Mouse (Mus musculus): ENCODE data around the gene Ube2cbp. TPM values are rescaled to one million over a fixed set of nuclear protein-coding genes. Genes with fewer than 3 reads are reported as not detected.

Ube2cbp gene
- polyA plus RNA-seq (2014; fragmentation: Nextera tagmentation; extraction: Ambion mirVana), result 5.9 and 7.3 TPM in 2 replicates

DNA sequence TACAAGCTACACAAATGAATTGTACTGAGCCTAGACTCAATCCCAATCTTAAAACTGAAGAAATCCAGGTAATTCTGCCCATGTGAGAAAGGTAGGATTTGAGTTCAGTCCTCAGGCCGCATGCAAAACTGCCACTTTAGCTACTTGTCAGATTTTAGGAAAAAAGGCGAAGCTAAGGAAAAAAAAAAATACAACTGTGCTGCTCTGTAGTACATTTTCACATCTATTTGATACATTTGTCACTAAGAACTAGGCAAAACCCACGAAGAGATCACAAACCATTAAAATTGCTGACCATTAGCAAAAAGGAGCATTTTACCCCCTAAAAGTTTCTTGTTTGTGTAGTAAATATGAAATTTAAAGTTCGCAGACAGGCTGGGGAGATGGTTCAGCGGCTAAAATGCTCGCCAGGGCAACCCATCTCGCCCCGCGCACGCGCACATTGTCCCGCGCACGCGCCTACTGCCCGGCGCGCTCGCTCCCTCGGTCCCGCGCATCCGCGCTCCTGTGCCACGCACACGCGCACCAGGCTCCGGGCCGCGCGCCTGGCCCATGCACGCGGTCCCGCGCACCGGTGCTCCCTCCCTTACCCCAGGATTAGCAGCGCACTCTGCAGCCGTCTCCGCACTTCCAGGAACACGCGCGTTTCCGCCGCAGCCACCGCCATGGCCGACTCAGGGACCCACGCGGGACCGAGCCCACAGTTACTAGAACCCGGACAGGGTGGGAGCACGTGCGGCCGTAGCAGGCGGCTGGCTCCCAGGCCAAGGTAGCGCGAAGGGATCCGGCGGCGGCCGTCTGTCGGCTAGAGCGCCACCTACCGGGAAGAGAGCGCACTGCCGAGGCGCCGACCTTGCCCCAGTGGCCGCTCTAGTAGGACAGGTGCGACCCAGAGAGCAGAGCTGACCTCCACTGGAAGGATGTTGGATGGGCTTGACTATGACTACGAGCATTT is at the start of gene Ube2cbp:
Gene Ube2cbp, minus strand, starts transcription at position 800 of the 955 bp plus-strand sequence.
- Histone ChIP-seq H3K4me2 (ENCODE audit: low read depth, low read length) (peak within 1 kb of the TSS; percentile 63), H3K9ac (replicated peaks; ENCODE audit: low read length) (peak within 1 kb of the TSS; percentile 89), H3K27ac (replicated peaks; ENCODE audit: low read depth, low read length) (peak within 1 kb of the TSS; percentile 47; the same call in 1 of the 2 replicates), H3K4me3 (ENCODE audit: low read depth, low read length) (peak within 1 kb of the TSS; percentile 68), H3K27me3 (ENCODE audit: control insufficient read depth, insufficient read depth, low read length) (peaks cover 2% of the 10 kb centered on the region; the same call in 1 of the 2 replicates), H3K9me3 (replicated peaks; ENCODE audit: control insufficient read depth, low read length) (no peaks in the 10 kb centered on the region), H3K4me1 (ENCODE audit: control insufficient read depth, insufficient read depth, low read length) (no peaks in the 10 kb centered on the region), H3K36me3 (replicated peaks; ENCODE audit: control insufficient read depth, insufficient read depth, low read depth, low read length) (no peaks in the 10 kb centered on the region)
- DNase-seq (ENCODE audit: low spot score), result peak; percentile 86
- peak; percentile 88 for ATAC-seq (replicated peaks; ENCODE audit: insufficient number of reproducible peaks, low FRiP score, low TSS enrichment, low read depth)
- 2% methylated on average over 70 of the region's 70 CpGs for WGBS

DNA sequence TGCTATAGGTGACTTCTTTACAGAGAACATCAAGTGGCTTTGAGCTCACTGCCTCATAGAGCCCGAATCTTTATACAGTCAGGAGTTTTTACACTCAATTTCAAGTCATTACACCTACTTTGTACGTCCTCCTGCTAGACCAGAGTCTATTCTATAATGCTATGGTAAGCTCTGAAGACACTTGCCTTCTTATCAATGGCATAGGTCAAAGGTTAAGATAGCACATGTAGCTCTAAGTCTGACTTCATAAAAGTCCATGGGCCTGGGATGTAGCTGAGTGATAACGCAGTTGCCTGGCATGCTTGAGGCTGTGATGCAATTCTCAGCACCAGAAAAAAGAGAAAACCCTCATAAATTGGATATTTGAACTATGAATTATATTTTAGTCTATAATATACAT is 49.6 kb upstream of the Ube2cbp start:
- ATAC-seq (replicated peaks; ENCODE audit: insufficient number of reproducible peaks, low FRiP score, low TSS enrichment, low read depth), result no peak
- Histone ChIP-seq H3K27me3 (ENCODE audit: control insufficient read depth, insufficient read depth, low read length) (no peaks in the 10 kb centered on the region), H3K27ac (replicated peaks; ENCODE audit: low read depth, low read length) (no peak overlapping the region), H3K9me3 (replicated peaks; ENCODE audit: control insufficient read depth, low read length) (no peaks in the 10 kb centered on the region), H3K4me2 (ENCODE audit: low read depth, low read length) (no peak overlapping the region), H3K9ac (replicated peaks; ENCODE audit: low read length) (no peak overlapping the region), H3K4me3 (ENCODE audit: low read depth, low read length) (no peak overlapping the region), H3K36me3 (replicated peaks; ENCODE audit: control insufficient read depth, insufficient read depth, low read depth, low read length) (no peaks in the 10 kb centered on the region; the same call in 1 of the 2 replicates), H3K4me1 (ENCODE audit: control insufficient read depth, insufficient read depth, low read length) (no peaks in the 10 kb centered on the region)
- DNase-seq (ENCODE audit: low spot score), result no peak
- WGBS, result 87% methylated on average over 3 of the region's 3 CpGs

DNA sequence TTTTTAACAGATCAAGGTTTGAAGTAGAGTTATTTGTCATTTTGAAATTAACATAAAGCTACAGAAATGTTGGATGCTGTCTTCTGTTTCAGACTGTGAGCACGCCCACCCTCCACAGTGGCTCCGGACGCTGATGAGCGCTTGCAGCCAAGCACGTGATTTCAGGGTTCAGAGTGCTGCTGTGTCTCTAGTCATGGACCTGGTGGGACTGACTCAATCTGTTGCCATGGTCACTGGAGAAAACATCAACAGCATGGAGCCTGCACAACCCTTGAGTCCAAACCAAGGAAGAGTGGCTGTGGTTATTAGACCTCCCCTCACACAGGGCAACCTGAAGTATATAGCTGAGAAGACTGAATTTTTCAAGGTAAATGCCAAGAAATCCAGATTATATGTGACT is 49.0 kb upstream of the Ube2cbp start:
- Histone ChIP-seq H3K4me3 (ENCODE audit: low read depth, low read length) (no peak overlapping the region), H3K4me2 (ENCODE audit: low read depth, low read length) (no peak overlapping the region), H3K27me3 (ENCODE audit: control insufficient read depth, insufficient read depth, low read length) (no peaks in the 10 kb centered on the region), H3K36me3 (replicated peaks; ENCODE audit: control insufficient read depth, insufficient read depth, low read depth, low read length) (no peaks in the 10 kb centered on the region; the same call in 1 of the 2 replicates), H3K27ac (replicated peaks; ENCODE audit: low read depth, low read length) (no peak overlapping the region), H3K9me3 (replicated peaks; ENCODE audit: control insufficient read depth, low read length) (no peaks in the 10 kb centered on the region), H3K4me1 (ENCODE audit: control insufficient read depth, insufficient read depth, low read length) (no peaks in the 10 kb centered on the region), H3K9ac (replicated peaks; ENCODE audit: low read length) (no peak overlapping the region)
- no peak for ATAC-seq (replicated peaks; ENCODE audit: insufficient number of reproducible peaks, low FRiP score, low TSS enrichment, low read depth)
- DNase-seq (ENCODE audit: low spot score), result no peak
- WGBS, result 84% methylated on average over 5 of the region's 5 CpGs

DNA sequence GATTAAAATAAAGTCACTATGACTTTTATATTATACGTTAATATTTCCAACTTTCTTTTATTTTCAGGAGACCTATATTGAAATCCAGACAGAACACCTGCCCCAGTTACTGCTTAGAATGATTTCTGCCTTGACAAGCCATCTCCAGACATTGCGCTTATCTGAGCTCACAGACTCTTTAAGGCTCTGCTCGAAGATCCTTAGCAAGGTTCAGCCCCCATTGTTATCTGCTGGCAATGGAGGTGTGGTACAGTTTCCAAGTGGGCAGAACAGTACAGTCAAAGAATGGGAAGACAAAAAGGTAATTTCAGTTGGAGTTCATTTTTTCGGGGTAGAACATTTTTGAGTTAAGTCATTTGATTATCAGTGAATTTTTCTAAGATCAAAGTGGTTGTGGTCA is 42.7 kb upstream of the Ube2cbp start:
- Histone ChIP-seq H3K4me2 (ENCODE audit: low read depth, low read length) (no peak overlapping the region), H3K4me3 (ENCODE audit: low read depth, low read length) (no peak overlapping the region), H3K36me3 (replicated peaks; ENCODE audit: control insufficient read depth, insufficient read depth, low read depth, low read length) (no peaks in the 10 kb centered on the region; the same call in 1 of the 2 replicates), H3K27ac (replicated peaks; ENCODE audit: low read depth, low read length) (no peak overlapping the region), H3K27me3 (ENCODE audit: control insufficient read depth, insufficient read depth, low read length) (no peaks in the 10 kb centered on the region), H3K9ac (replicated peaks; ENCODE audit: low read length) (no peak overlapping the region), H3K4me1 (ENCODE audit: control insufficient read depth, insufficient read depth, low read length) (no peaks in the 10 kb centered on the region), H3K9me3 (replicated peaks; ENCODE audit: control insufficient read depth, low read length) (no peaks in the 10 kb centered on the region)
- 90% methylated on average over 4 of the region's 4 CpGs for WGBS
- DNase-seq (ENCODE audit: low spot score) (no peak), ATAC-seq (replicated peaks; ENCODE audit: insufficient number of reproducible peaks, low FRiP score, low TSS enrichment, low read depth) (no peak)

DNA sequence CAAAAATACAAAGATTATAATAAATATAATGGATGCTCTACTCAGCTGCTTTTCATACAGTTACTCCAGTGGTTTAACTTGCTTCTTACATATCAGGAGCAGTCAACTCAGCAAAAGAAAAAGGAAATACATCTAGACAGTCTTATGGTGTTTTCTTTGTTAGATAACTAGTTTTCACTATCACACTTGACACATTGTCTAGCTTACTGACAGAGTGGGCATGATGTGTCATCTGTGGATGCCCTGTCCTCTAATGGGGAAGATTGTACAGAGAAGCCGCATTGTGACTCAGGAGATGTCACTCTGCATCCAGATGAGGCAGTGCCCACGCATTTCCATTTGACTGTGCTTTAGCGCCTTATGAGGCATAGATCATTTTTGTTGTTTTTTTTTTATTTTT is 34.3 kb upstream of the Ube2cbp start:
- ATAC-seq (replicated peaks; ENCODE audit: insufficient number of reproducible peaks, low FRiP score, low TSS enrichment, low read depth) (no peak), DNase-seq (ENCODE audit: low spot score) (no peak)
- 95% methylated on average over 3 of the region's 3 CpGs for WGBS
- no peak overlapping the region for H3K27ac ChIP-seq (replicated peaks; ENCODE audit: low read depth, low read length)
- no peak overlapping the region for H3K4me2 ChIP-seq (ENCODE audit: low read depth, low read length)
- H3K4me1 ChIP-seq (ENCODE audit: control insufficient read depth, insufficient read depth, low read length), result no peaks in the 10 kb centered on the region
- no peak overlapping the region for H3K9ac ChIP-seq (replicated peaks; ENCODE audit: low read length)
- H3K4me3 ChIP-seq (ENCODE audit: low read depth, low read length), result no peak overlapping the region
- H3K27me3 ChIP-seq (ENCODE audit: control insufficient read depth, insufficient read depth, low read length), result no peaks in the 10 kb centered on the region
- no peaks in the 10 kb centered on the region for H3K36me3 ChIP-seq (replicated peaks; ENCODE audit: control insufficient read depth, insufficient read depth, low read depth, low read length)
- H3K9me3 ChIP-seq (replicated peaks; ENCODE audit: control insufficient read depth, low read length), result no peaks in the 10 kb centered on the region

DNA sequence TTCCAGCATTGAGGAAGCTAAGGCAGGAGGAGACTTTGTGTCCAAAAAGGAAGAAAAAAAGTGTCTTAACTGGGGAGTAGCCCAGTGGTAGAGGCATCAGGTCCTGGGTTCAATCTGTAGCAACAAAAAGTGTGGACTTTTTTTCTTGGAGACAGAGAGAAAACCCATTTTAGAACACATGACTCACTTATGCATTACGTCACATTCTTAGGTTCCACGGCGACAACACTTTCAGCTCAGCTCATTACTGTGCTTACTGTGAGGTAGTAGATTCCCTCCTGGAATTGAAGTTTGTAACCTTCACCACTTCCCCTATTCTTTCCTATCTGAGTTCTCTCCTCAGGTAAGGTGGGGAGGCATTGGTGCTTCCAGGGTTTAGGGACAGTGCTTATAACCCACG is 31.5 kb upstream of the Ube2cbp start:
- Histone ChIP-seq H3K36me3 (replicated peaks; ENCODE audit: control insufficient read depth, insufficient read depth, low read depth, low read length) (no peaks in the 10 kb centered on the region), H3K27ac (replicated peaks; ENCODE audit: low read depth, low read length) (no peak overlapping the region), H3K27me3 (ENCODE audit: control insufficient read depth, insufficient read depth, low read length) (no peaks in the 10 kb centered on the region), H3K4me2 (ENCODE audit: low read depth, low read length) (no peak overlapping the region), H3K4me1 (ENCODE audit: control insufficient read depth, insufficient read depth, low read length) (no peaks in the 10 kb centered on the region), H3K4me3 (ENCODE audit: low read depth, low read length) (no peak overlapping the region), H3K9me3 (replicated peaks; ENCODE audit: control insufficient read depth, low read length) (no peaks in the 10 kb centered on the region), H3K9ac (replicated peaks; ENCODE audit: low read length) (no peak overlapping the region)
- no peak for ATAC-seq (replicated peaks; ENCODE audit: insufficient number of reproducible peaks, low FRiP score, low TSS enrichment, low read depth)
- no peak for DNase-seq (ENCODE audit: low spot score)
- 93% methylated on average over 4 of the region's 4 CpGs for WGBS

DNA sequence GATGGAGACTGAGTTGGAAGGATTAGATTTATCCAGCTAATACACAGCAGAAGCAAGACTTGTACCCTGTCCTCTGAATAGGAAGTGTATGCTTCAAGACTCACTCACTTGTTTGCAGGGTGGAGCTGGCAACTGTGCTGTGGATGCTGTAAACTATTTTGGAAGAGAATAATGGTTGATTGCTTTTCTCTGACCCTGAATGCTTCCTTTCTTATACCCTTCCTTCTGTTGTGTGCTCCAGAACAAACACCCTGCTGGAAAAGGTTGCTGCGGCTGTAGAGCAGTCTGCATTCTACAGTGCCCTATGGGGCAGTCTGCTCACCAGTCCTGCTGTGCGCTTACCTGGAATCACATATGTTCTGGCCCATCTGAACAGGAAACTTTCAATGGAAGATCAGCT is 27.0 kb upstream of the Ube2cbp start:
- Histone ChIP-seq H3K9me3 (replicated peaks; ENCODE audit: control insufficient read depth, low read length) (no peaks in the 10 kb centered on the region), H3K27ac (replicated peaks; ENCODE audit: low read depth, low read length) (no peak overlapping the region), H3K27me3 (ENCODE audit: control insufficient read depth, insufficient read depth, low read length) (no peaks in the 10 kb centered on the region), H3K4me1 (ENCODE audit: control insufficient read depth, insufficient read depth, low read length) (no peaks in the 10 kb centered on the region), H3K4me3 (ENCODE audit: low read depth, low read length) (no peak overlapping the region), H3K36me3 (replicated peaks; ENCODE audit: control insufficient read depth, insufficient read depth, low read depth, low read length) (no peaks in the 10 kb centered on the region; the same call in 1 of the 2 replicates), H3K9ac (replicated peaks; ENCODE audit: low read length) (no peak overlapping the region), H3K4me2 (ENCODE audit: low read depth, low read length) (no peak overlapping the region)
- 90% methylated on average over 2 of the region's 2 CpGs for WGBS
- DNase-seq (ENCODE audit: low spot score) (no peak), ATAC-seq (replicated peaks; ENCODE audit: insufficient number of reproducible peaks, low FRiP score, low TSS enrichment, low read depth) (no peak)

DNA sequence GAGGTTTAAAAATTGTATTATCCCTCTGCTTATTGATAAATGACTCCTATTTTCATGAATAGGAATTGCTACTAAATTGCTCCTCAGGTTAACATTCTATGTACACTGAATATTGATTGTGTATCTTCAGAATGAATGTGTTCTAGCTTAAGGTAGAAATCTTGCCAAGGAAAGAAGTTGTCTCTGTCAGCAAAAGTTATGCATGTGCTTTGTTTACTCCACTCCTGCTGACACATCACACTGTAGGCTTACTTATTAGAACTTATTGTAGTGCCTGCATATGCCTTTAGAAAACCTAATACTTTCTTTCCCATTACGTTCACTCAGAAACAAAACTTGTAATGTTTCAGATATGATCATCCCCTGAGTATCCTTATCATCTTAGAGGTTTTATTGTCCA is 17.5 kb upstream of the Ube2cbp start:
- Histone ChIP-seq H3K27ac (replicated peaks; ENCODE audit: low read depth, low read length) (no peak overlapping the region), H3K4me3 (ENCODE audit: low read depth, low read length) (no peak overlapping the region), H3K36me3 (replicated peaks; ENCODE audit: control insufficient read depth, insufficient read depth, low read depth, low read length) (no peaks in the 10 kb centered on the region), H3K4me2 (ENCODE audit: low read depth, low read length) (no peak overlapping the region), H3K4me1 (ENCODE audit: control insufficient read depth, insufficient read depth, low read length) (no peaks in the 10 kb centered on the region), H3K9ac (replicated peaks; ENCODE audit: low read length) (no peak overlapping the region), H3K9me3 (replicated peaks; ENCODE audit: control insufficient read depth, low read length) (no peaks in the 10 kb centered on the region), H3K27me3 (ENCODE audit: control insufficient read depth, insufficient read depth, low read length) (no peaks in the 10 kb centered on the region)
- WGBS, result 96% methylated on average over 1 of the region's 1 CpGs
- DNase-seq (ENCODE audit: low spot score) (no peak), ATAC-seq (replicated peaks; ENCODE audit: insufficient number of reproducible peaks, low FRiP score, low TSS enrichment, low read depth) (no peak)
